Mouse (Mus musculus) hindbrain, embryonic 14.5 days (tissue): Measurements from ENCODE around the gene Tnfrsf23. TPM values are rescaled to one million over a fixed set of nuclear protein-coding genes. Genes with fewer than 3 reads are reported as not detected.

ENCODE experiments used
- ATAC-seq: fragments of 200-750 bp; cut with Nextera tagmentation; 2 replicates; pipeline ENCODE4 v1.8.0; 2017; ENCODE audit warnings: moderate number of reproducible peaks, mild to moderate bottlenecking, moderate TSS enrichment, moderate library complexity; ENCODE audit not compliant: low FRiP score
- DNase-seq: peaks from one replicate; pipeline ENCODE4 v3.0.0-alpha.2; 2015; ENCODE audit warnings: low spot score
- H3K27ac ChIP-seq: fragments of 300-500 bp; sonication (generic); 2 replicates; pipeline ENCODE4 v1.5.1; 2014; ENCODE audit warnings: mild to moderate bottlenecking, moderate library complexity
- H3K27me3 ChIP-seq: fragments of 300-500 bp; sonication (generic); 2 replicates; pipeline ENCODE4 v1.6.1; 2014; ENCODE audit warnings: mild to moderate bottlenecking, low read length, mixed read lengths; ENCODE audit not compliant: control insufficient read depth, insufficient read depth
- H3K36me3 ChIP-seq: fragments of 300-500 bp; sonication (generic); replicated peaks from 2 replicates; pipeline ENCODE4 v1.6.1; 2014; ENCODE audit not compliant: control insufficient read depth, insufficient read depth
- H3K4me1 ChIP-seq: fragments of 300-500 bp; sonication (generic); replicated peaks from 2 replicates; pipeline ENCODE4 v1.6.1; 2014; ENCODE audit warnings: antibody characterized with exemption, low read length, mixed read lengths; ENCODE audit not compliant: control insufficient read depth, insufficient read depth
- H3K4me2 ChIP-seq: fragments of 300-500 bp; sonication (generic); replicated peaks from 2 replicates; pipeline ENCODE4 v1.6.1; 2014; ENCODE audit warnings: mild to moderate bottlenecking, moderate library complexity
- H3K4me3 ChIP-seq: fragments of 300-500 bp; sonication (generic); replicated peaks from 2 replicates; pipeline ENCODE4 v1.5.1; 2014; ENCODE audit warnings: mild to moderate bottlenecking, low read length
- H3K9ac ChIP-seq: fragments of 300-500 bp; sonication (generic); 2 replicates; pipeline ENCODE4 v1.6.1; 2014
- H3K9me3 ChIP-seq: fragments of 300-500 bp; sonication (generic); 2 replicates; pipeline ENCODE4 v1.6.1; 2016; ENCODE audit warnings: low read length; ENCODE audit not compliant: control insufficient read depth
- WGBS: fragments of 180-500 bp; shearing (Covaris S2); extraction: QIAGEN DNeasy Blood & Tissue Kit; methylation state at CpG from one replicate; pipeline ENCODE4 v1.1.7; 2014; 5-methylcytosine and 5-hydroxymethylcytosine counted together
- polyA plus RNA-seq: library from polyadenylated mRNA; unstranded; fragments of >200 nt; fragmentation: Nextera tagmentation; extraction: Ambion mirVana; gene quantifications from 2 replicates; pipeline ENCODE4 v1.2.1, GENCODE M21; 2014

The Tnfrsf23 gene
- polyA plus RNA-seq, 1 experiment from 2014 or later: 0.80 TPM

DNA sequence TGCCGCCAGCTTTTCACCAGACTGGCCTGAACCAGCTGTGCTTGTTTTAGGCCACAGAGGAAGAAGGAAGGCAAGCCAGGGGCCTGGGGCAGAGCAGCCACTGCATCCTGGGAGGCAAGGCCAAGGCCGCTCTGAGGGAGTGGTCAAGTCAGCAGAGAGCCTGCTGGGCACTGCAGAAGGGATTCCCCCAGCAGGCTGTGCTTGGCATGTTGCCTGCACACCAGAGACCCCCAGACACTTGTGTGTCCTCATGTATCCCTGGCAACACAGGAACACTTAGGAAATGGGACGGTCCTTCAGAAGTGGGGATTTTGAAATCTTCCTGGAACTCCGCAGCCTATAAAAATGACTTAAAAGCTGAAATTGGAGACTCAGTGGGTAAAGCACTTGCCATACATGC lies 26.4 kb upstream of the Tnfrsf23 start:
- no peak overlapping the region for H3K4me2 ChIP-seq

DNA sequence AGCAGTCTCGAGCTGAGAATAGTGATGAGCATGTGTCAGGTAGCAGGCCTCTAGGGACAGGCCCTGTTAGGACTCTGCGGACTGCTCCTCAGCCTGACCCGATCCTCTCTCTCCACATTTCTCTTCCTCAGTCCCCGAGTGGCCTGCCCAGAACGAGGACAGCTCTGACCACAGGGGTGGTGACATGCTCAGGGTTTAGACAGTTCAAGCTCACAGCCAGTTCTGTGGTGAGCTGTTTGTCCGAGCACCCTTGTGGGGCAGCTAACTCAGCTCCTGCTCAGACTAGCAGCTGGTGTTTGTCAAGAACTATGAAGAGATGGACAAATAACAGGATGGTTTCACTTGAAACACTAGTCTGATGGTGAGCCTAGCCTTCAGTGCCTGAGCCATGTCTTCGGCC lies 25.7 kb upstream of the Tnfrsf23 start:
- peaks cover 57% of the 10 kb centered on the region for H3K36me3 ChIP-seq

More for the DNA sequence above, 26.4 kb upstream of the Tnfrsf23 start:
- Histone ChIP-seq H3K4me3 (no peak overlapping the region), H3K36me3 (peaks cover 55% of the 10 kb centered on the region), H3K27ac (no peak overlapping the region), H3K9ac (no peak overlapping the region), H3K9me3 (no peaks in the 10 kb centered on the region), H3K27me3 (no peaks in the 10 kb centered on the region), H3K4me1 (no peaks in the 10 kb centered on the region)
- ATAC-seq: no peak
- no peak for DNase-seq
- WGBS: 67% methylated on average over 4 of the region's 4 CpGs

DNA sequence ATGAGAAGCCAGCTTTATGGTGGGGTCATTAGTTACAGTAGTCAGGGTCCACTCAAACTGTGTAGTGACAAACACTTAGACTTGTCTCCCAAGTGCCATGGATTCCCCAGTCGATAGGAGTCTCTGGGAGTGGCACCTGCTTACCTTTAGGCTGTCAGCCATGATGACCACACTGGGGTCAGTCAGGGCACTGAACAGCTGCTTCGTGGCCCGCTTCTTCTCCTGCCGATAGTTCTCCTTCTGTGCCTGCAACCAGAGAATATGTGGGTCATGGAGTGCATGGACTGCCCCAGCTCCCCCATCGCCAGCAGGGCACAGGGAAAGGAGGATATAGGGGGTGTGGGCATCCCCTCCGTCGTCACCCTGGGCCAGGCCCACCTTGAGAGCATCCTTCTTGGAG lies 23.7 kb upstream of the Tnfrsf23 start:
- Histone ChIP-seq H3K9ac (no peak overlapping the region), H3K4me1 (no peaks in the 10 kb centered on the region), H3K4me2 (no peak overlapping the region), H3K27me3 (no peaks in the 10 kb centered on the region), H3K4me3 (no peak overlapping the region), H3K36me3 (peaks cover 69% of the 10 kb centered on the region), H3K27ac (no peak overlapping the region), H3K9me3 (no peaks in the 10 kb centered on the region)
- 92% methylated on average over 7 of the region's 7 CpGs for WGBS
- no peak for DNase-seq
- ATAC-seq: no peak

More for the DNA sequence above, 25.7 kb upstream of the Tnfrsf23 start:
- H3K9me3 ChIP-seq: no peaks in the 10 kb centered on the region
- no peaks in the 10 kb centered on the region for H3K27me3 ChIP-seq
- no peak for DNase-seq
- no peaks in the 10 kb centered on the region for H3K4me1 ChIP-seq
- no peak overlapping the region for H3K4me2 ChIP-seq
- no peak overlapping the region for H3K27ac ChIP-seq
- WGBS: 60% methylated on average over 7 of the region's 7 CpGs
- no peak for ATAC-seq
- H3K9ac ChIP-seq: no peak overlapping the region
- no peak overlapping the region for H3K4me3 ChIP-seq

DNA sequence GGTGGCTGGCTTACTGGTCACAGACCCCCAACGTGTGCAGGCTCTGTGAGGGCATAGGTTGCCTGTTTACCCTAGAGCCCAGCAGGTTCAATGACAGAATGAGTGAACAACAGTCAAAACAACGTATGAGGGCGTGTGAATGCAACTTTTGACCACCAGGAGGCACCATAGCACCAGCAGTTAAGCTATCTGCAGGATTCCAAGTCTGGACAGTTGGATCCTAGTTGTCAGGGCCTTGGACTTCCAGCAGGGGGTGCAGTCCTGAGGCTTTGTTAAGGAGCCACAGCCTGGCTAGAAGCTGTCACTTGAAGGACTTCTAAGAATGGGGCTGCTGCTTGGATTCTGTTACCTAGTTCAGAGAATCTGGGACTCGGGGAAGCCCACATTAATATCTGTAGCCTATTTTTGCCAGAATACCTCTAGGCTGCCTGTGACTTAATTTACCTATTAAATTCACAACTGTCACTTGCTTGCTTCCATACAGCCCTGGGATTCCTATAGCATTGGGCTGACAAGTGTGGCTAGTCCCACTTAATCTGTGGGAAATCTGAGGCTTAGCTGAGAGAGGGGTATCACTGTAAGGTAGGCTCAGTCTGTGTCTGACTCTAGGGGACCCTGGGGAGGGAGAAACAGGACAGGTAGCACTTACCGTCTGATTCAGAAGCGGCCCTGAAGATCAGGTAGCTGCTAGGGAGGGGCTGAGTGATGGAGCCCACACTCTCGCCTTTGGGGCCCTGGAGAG lies 21.2 kb upstream of the Tnfrsf23 start:
- H3K9me3 ChIP-seq: no peaks in the 10 kb centered on the region
- 35% methylated on average over 7 of the region's 7 CpGs for WGBS
- H3K4me1 ChIP-seq: no peaks in the 10 kb centered on the region
- DNase-seq: peak; percentile 96
- no peak overlapping the region for H3K27ac ChIP-seq
- no peak overlapping the region for H3K4me2 ChIP-seq
- no peak overlapping the region for H3K4me3 ChIP-seq
- peaks cover 73% of the 10 kb centered on the region for H3K36me3 ChIP-seq
- ATAC-seq: peak; percentile 84
- H3K27me3 ChIP-seq: no peaks in the 10 kb centered on the region
- no peak overlapping the region for H3K9ac ChIP-seq

DNA sequence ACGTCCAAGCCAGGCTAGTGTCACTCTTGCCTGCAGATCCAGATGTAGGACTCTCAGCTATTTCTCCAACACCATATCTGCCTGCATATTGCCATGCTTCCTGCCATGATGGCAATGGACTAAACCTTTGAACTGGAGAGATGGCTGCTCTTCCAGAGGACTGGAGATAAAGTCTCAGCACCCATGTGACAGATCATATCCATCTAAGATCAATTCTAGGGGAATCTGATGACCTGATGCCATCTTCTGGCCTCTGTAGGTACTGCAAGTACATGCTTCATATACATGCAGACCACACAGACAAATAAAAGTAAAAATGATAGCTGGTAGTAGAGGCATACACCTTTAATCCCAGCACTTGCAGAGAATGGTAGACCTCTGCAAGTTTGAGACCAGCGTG lies 10.5 kb upstream of the Tnfrsf23 start:
- no peak overlapping the region for H3K27ac ChIP-seq
- DNase-seq (no peak), ATAC-seq (no peak)
- H3K4me2 ChIP-seq: no peak overlapping the region
- no peaks in the 10 kb centered on the region for H3K4me1 ChIP-seq
- 78% methylated on average over 2 of the region's 2 CpGs for WGBS
- H3K9ac ChIP-seq: no peak overlapping the region
- peaks cover 82% of the 10 kb centered on the region for H3K36me3 ChIP-seq
- no peak overlapping the region for H3K4me3 ChIP-seq
- H3K9me3 ChIP-seq: no peaks in the 10 kb centered on the region
- H3K27me3 ChIP-seq: no peaks in the 10 kb centered on the region

DNA sequence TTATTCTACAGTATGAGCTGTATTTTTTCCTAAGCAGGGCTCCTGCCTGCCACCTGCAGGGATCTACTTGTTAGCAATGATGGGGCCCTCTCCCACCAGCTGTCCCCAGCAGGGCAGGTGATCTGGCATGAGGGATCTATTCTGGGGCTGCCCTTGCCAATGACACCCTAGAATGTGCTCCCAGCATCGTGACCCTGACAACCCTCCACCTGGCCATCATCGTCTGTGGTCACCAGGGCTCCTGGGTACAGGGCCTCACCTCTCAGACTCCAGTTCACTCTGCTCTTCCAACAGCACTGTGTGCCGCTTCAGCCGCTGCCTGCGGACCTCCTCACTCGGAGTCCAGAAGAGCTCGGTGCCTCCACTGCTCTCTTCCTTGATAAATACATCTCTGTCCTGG lies 8.9 kb upstream of the Tnfrsf23 start:
- 94% methylated on average over 7 of the region's 7 CpGs for WGBS
- Histone ChIP-seq H3K27me3 (no peaks in the 10 kb centered on the region), H3K4me3 (no peak overlapping the region), H3K27ac (no peak overlapping the region), H3K4me1 (no peaks in the 10 kb centered on the region), H3K9me3 (no peaks in the 10 kb centered on the region), H3K9ac (no peak overlapping the region), H3K4me2 (no peak overlapping the region), H3K36me3 (peaks cover 89% of the 10 kb centered on the region)
- no peak for DNase-seq
- ATAC-seq: no peak

DNA sequence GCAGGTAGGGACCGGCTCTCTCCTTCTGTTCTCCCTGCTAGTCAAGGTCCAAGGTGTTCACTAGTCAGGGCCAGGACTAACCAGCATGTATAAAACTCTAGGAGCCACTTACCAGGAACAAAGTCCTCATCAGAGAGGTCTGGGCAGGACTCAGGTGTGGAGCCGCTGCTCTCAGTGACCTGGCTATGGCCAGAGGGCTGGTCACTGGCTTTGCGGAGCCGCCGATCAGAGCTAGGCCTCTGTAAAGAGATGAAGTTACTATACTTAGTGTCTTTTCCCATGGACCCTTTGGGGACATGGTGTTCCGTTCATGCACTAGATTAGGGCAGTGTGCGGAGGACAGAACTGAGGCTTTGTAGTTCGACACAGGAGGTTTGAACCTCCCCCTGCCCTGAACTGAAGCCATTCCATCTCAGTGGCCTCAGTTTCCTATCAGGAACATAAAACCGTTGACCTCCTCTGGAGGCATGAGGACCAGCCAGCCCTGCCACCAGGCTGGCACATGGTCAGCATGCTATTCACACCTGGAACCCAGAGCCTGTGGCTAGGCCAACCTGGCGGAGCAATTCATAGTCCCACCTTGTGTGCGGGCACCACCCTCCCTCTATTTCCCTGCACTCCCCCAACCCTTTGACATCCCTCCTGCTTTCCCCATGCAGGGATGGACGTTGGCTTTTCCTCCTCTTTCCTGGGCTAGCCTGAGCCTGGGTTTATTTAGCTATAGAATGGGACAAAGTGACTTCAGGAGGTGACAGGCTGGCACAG lies 7.3 kb upstream of the Tnfrsf23 start:
- Histone ChIP-seq H3K36me3 (peaks cover 94% of the 10 kb centered on the region), H3K4me2 (no peak overlapping the region), H3K4me3 (no peak overlapping the region), H3K27ac (no peak overlapping the region), H3K9ac (no peak overlapping the region), H3K4me1 (no peaks in the 10 kb centered on the region), H3K27me3 (no peaks in the 10 kb centered on the region), H3K9me3 (no peaks in the 10 kb centered on the region)
- 92% methylated on average over 12 of the region's 12 CpGs for WGBS
- no peak for ATAC-seq
- no peak for DNase-seq

DNA sequence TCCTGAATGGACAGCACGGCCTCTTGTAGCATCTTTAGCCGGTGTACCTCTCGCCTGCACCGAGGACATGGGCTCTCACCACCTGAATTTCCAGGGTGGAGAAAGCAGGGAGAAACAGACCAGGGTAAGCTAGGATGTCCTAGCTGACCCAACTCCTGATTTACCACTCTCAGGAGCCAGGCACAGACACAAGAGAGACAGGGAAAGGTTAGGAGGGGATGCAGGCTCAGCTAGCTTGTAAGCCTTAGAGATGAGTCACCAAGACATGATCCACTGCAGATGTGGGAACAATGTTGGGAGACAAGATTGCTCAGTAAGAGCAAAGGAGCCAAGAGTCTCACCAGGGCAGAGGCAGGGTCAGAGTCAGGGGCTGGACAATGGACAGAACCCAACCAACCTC lies 6.2 kb upstream of the Tnfrsf23 start:
- Histone ChIP-seq H3K27ac (no peak overlapping the region), H3K4me3 (no peak overlapping the region), H3K9ac (no peak overlapping the region), H3K9me3 (no peaks in the 10 kb centered on the region), H3K27me3 (no peaks in the 10 kb centered on the region), H3K4me1 (no peaks in the 10 kb centered on the region), H3K36me3 (peaks cover 93% of the 10 kb centered on the region), H3K4me2 (no peak overlapping the region)
- DNase-seq: no peak
- 87% methylated on average over 4 of the region's 4 CpGs for WGBS
- no peak for ATAC-seq

DNA sequence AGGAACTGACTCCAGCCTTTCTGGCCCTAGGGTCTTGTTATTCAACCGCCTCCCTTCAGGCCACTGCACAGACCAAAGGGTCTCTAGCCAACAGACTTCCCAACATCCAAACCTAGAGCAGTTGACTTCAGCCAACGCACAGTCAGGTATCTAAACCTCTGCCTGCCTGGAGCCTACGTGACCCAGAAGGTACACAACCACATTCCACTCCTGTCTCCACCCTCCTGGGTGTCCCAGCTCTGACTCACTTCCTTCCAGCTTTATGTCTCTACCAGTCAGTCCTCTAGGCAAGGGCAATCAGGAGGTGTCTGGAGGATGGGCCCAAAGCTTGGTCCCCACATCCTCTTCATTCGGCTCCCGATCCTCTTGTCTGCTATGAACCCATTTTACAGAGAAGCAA lies 5.5 kb upstream of the Tnfrsf23 start:
- no peaks in the 10 kb centered on the region for H3K4me1 ChIP-seq
- no peak overlapping the region for H3K4me3 ChIP-seq
- H3K36me3 ChIP-seq: peaks cover 88% of the 10 kb centered on the region
- ATAC-seq (no peak), DNase-seq (no peak)
- H3K27me3 ChIP-seq: no peaks in the 10 kb centered on the region
- no peak overlapping the region for H3K4me2 ChIP-seq
- 92% methylated on average over 5 of the region's 5 CpGs for WGBS
- no peaks in the 10 kb centered on the region for H3K9me3 ChIP-seq
- no peak overlapping the region for H3K9ac ChIP-seq
- H3K27ac ChIP-seq: no peak overlapping the region
